Mouse (Mus musculus) ZHBTc4 (cell line): ENCODE measurements around the gene Clic4.

Source experiments
- DNase-seq: peaks from one replicate; pipeline ENCODE4 v3.0.0-alpha.2; 2011; ENCODE audit warnings: low read depth, low spot score

Clic4 gene

GRCm38 (mm10) chr4:135235546-135235945 lies 37.1 kb downstream of the Clic4 start:
- no peak for DNase-seq

GRCm38 (mm10) chr4:135232563-135232962 lies 40.1 kb downstream of the Clic4 start:
- DNase-seq, result no peak

GRCm38 (mm10) chr4:135231543-135231942 lies 41.1 kb downstream of the Clic4 start:
- no peak for DNase-seq

- no peak for DNase-seq
Observed at GRCm38 (mm10) chr4:135231136-135231535, 41.5 kb downstream of the Clic4 start.

- no peak for DNase-seq
Observed at GRCm38 (mm10) chr4:135230661-135231060, 42.0 kb downstream of the Clic4 start.

GRCm38 (mm10) chr4:135229871-135230270 lies 42.7 kb downstream of the Clic4 start:
- DNase-seq, result no peak

- no peak for DNase-seq
Observed at GRCm38 (mm10) chr4:135228136-135228535, 44.5 kb downstream of the Clic4 start.

GRCm38 (mm10) chr4:135226008-135226667 lies 46.5 kb downstream of the Clic4 start:
- DNase-seq, result no peak

- DNase-seq, result no peak
Observed at GRCm38 (mm10) chr4:135223808-135224207, 48.8 kb downstream of the Clic4 start.

- DNase-seq, result no peak
Observed at GRCm38 (mm10) chr4:135221632-135222407, 50.8 kb downstream of the Clic4 start.

GRCm38 (mm10) chr4:135220641-135221040 lies 52.0 kb downstream of the Clic4 start:
- no peak for DNase-seq

- peak; percentile 74 for DNase-seq
Observed at GRCm38 (mm10) chr4:135219652-135220051, 53.0 kb downstream of the Clic4 start.

- DNase-seq, result no peak
Observed at GRCm38 (mm10) chr4:135209846-135210245, 62.8 kb downstream of the Clic4 start.

GRCm38 (mm10) chr4:135205711-135206600 lies 66.7 kb downstream of the Clic4 start:
- peak; percentile 92 for DNase-seq

- DNase-seq, result no peak
Observed at GRCm38 (mm10) chr4:135205254-135205653, 67.4 kb downstream of the Clic4 start.

- DNase-seq, result no peak
Observed at GRCm38 (mm10) chr4:135204666-135205065, 67.9 kb downstream of the Clic4 start.

- no peak for DNase-seq
Observed at GRCm38 (mm10) chr4:135203806-135204560, 68.6 kb downstream of the Clic4 start.

GRCm38 (mm10) chr4:135203279-135203678 lies 69.3 kb downstream of the Clic4 start:
- DNase-seq, result no peak

- peak; percentile 38 for DNase-seq
Observed at GRCm38 (mm10) chr4:135201771-135202170, 70.8 kb downstream of the Clic4 start.

- DNase-seq, result no peak
Observed at GRCm38 (mm10) chr4:135197857-135198256, 74.8 kb downstream of the Clic4 start.

- DNase-seq, result no peak
Observed at GRCm38 (mm10) chr4:135192841-135193240, 79.8 kb downstream of the Clic4 start.
